Mouse (Mus musculus): ENCODE data around the gene Sox10. TPM values are rescaled to one million over a fixed set of nuclear protein-coding genes. Genes with fewer than 3 reads are reported as not detected.

The Sox10 gene
- polyA plus RNA-seq, 1 experiment from 2014 or later, result 0.84 TPM

GRCm38 (mm10) chr15:79135332-79135731 lies 29.7 kb downstream of the Sox10 start:
- DNase-seq (ENCODE audit: low spot score), result no peak
- H3K27me3 ChIP-seq (replicated peaks; ENCODE audit: control insufficient read depth, insufficient read depth, low read length), result no peaks in the 10 kb centered on the region
- no peak overlapping the region for H3K4me3 ChIP-seq (ENCODE audit: low read depth, low read length)
- ATAC-seq (replicated peaks; ENCODE audit: low FRiP score), result no peak
- H3K9me3 ChIP-seq (ENCODE audit: control insufficient read depth, low read length), result no peaks in the 10 kb centered on the region
- H3K27ac ChIP-seq (ENCODE audit: low read depth, low read length), result no peak overlapping the region
- WGBS, result 80% methylated on average over 9 of the region's 9 CpGs
- peaks cover 1% of the 10 kb centered on the region for H3K4me1 ChIP-seq (replicated peaks; ENCODE audit: control insufficient read depth, insufficient read depth, low read length)
- no peak overlapping the region for H3K4me2 ChIP-seq
- H3K9ac ChIP-seq (ENCODE audit: low read depth, low read length), result no peak overlapping the region
- H3K36me3 ChIP-seq (ENCODE audit: control insufficient read depth, insufficient read depth, low read length), result peaks cover 6% of the 10 kb centered on the region; the same call in 1 of the 2 replicates

GRCm38 (mm10) chr15:79134496-79135270 lies 30.4 kb downstream of the Sox10 start:
- no peaks in the 10 kb centered on the region for H3K9me3 ChIP-seq (ENCODE audit: control insufficient read depth, low read length)
- peaks cover 6% of the 10 kb centered on the region; the same call in 1 of the 2 replicates for H3K36me3 ChIP-seq (ENCODE audit: control insufficient read depth, insufficient read depth, low read length)
- no peaks in the 10 kb centered on the region for H3K27me3 ChIP-seq (replicated peaks; ENCODE audit: control insufficient read depth, insufficient read depth, low read length)
- H3K9ac ChIP-seq (ENCODE audit: low read depth, low read length), result no peak overlapping the region
- ATAC-seq (replicated peaks; ENCODE audit: low FRiP score), result no peak
- no peak for DNase-seq (ENCODE audit: low spot score)
- no peak overlapping the region for H3K4me2 ChIP-seq
- H3K27ac ChIP-seq (ENCODE audit: low read depth, low read length), result no peak overlapping the region
- H3K4me3 ChIP-seq (ENCODE audit: low read depth, low read length), result no peak overlapping the region
- no peaks in the 10 kb centered on the region for H3K4me1 ChIP-seq (replicated peaks; ENCODE audit: control insufficient read depth, insufficient read depth, low read length)
- WGBS, result 78% methylated on average over 9 of the region's 9 CpGs

GRCm38 (mm10) chr15:79133191-79133661 lies 31.8 kb downstream of the Sox10 start:
- Histone ChIP-seq H3K36me3 (ENCODE audit: control insufficient read depth, insufficient read depth, low read length) (peaks cover 10% of the 10 kb centered on the region), H3K4me3 (ENCODE audit: low read depth, low read length) (no peak overlapping the region), H3K9ac (ENCODE audit: low read depth, low read length) (no peak overlapping the region), H3K4me1 (replicated peaks; ENCODE audit: control insufficient read depth, insufficient read depth, low read length) (no peaks in the 10 kb centered on the region), H3K27me3 (replicated peaks; ENCODE audit: control insufficient read depth, insufficient read depth, low read length) (no peaks in the 10 kb centered on the region), H3K27ac (ENCODE audit: low read depth, low read length) (no peak overlapping the region), H3K4me2 (no peak overlapping the region), H3K9me3 (ENCODE audit: control insufficient read depth, low read length) (no peaks in the 10 kb centered on the region)
- ATAC-seq (replicated peaks; ENCODE audit: low FRiP score), result no peak
- no peak for DNase-seq (ENCODE audit: low spot score)
- WGBS, result 79% methylated on average over 6 of the region's 6 CpGs

- no peaks in the 10 kb centered on the region for H3K9me3 ChIP-seq (ENCODE audit: control insufficient read depth, low read length)
- peaks cover 25% of the 10 kb centered on the region for H3K36me3 ChIP-seq (ENCODE audit: control insufficient read depth, insufficient read depth, low read length)
- no peak overlapping the region for H3K4me2 ChIP-seq
- H3K9ac ChIP-seq (ENCODE audit: low read depth, low read length), result no peak overlapping the region
- H3K4me3 ChIP-seq (ENCODE audit: low read depth, low read length), result no peak overlapping the region
- no peaks in the 10 kb centered on the region for H3K4me1 ChIP-seq (replicated peaks; ENCODE audit: control insufficient read depth, insufficient read depth, low read length)
- WGBS, result 82% methylated on average over 7 of the region's 7 CpGs
- H3K27ac ChIP-seq (ENCODE audit: low read depth, low read length), result no peak overlapping the region
- DNase-seq (ENCODE audit: low spot score) (no peak), ATAC-seq (replicated peaks; ENCODE audit: low FRiP score) (no peak)
- H3K27me3 ChIP-seq (replicated peaks; ENCODE audit: control insufficient read depth, insufficient read depth, low read length), result no peaks in the 10 kb centered on the region
Observed at GRCm38 (mm10) chr15:79131442-79131841, 33.6 kb downstream of the Sox10 start.

GRCm38 (mm10) chr15:79130782-79131181 lies 34.3 kb downstream of the Sox10 start:
- Histone ChIP-seq H3K9me3 (ENCODE audit: control insufficient read depth, low read length) (no peaks in the 10 kb centered on the region), H3K27me3 (replicated peaks; ENCODE audit: control insufficient read depth, insufficient read depth, low read length) (no peaks in the 10 kb centered on the region), H3K9ac (ENCODE audit: low read depth, low read length) (no peak overlapping the region), H3K4me2 (no peak overlapping the region), H3K4me1 (replicated peaks; ENCODE audit: control insufficient read depth, insufficient read depth, low read length) (no peaks in the 10 kb centered on the region), H3K36me3 (ENCODE audit: control insufficient read depth, insufficient read depth, low read length) (peaks cover 28% of the 10 kb centered on the region), H3K27ac (ENCODE audit: low read depth, low read length) (no peak overlapping the region), H3K4me3 (ENCODE audit: low read depth, low read length) (no peak overlapping the region)
- no peak for DNase-seq (ENCODE audit: low spot score)
- 90% methylated on average over 10 of the region's 10 CpGs for WGBS
- no peak for ATAC-seq (replicated peaks; ENCODE audit: low FRiP score)

- Histone ChIP-seq H3K4me2 (no peak overlapping the region), H3K9ac (ENCODE audit: low read depth, low read length) (no peak overlapping the region), H3K4me1 (replicated peaks; ENCODE audit: control insufficient read depth, insufficient read depth, low read length) (no peaks in the 10 kb centered on the region), H3K27me3 (replicated peaks; ENCODE audit: control insufficient read depth, insufficient read depth, low read length) (no peaks in the 10 kb centered on the region), H3K27ac (ENCODE audit: low read depth, low read length) (no peak overlapping the region), H3K9me3 (ENCODE audit: control insufficient read depth, low read length) (no peaks in the 10 kb centered on the region), H3K36me3 (ENCODE audit: control insufficient read depth, insufficient read depth, low read length) (peaks cover 32% of the 10 kb centered on the region), H3K4me3 (ENCODE audit: low read depth, low read length) (no peak overlapping the region)
- DNase-seq (ENCODE audit: low spot score) (no peak), ATAC-seq (replicated peaks; ENCODE audit: low FRiP score) (no peak)
- 81% methylated on average over 7 of the region's 7 CpGs for WGBS
Observed at GRCm38 (mm10) chr15:79129311-79129710, 35.7 kb downstream of the Sox10 start.

- WGBS, result 90% methylated on average over 5 of the region's 5 CpGs
- Histone ChIP-seq H3K27me3 (replicated peaks; ENCODE audit: control insufficient read depth, insufficient read depth, low read length) (no peaks in the 10 kb centered on the region), H3K4me2 (no peak overlapping the region), H3K4me1 (replicated peaks; ENCODE audit: control insufficient read depth, insufficient read depth, low read length) (no peaks in the 10 kb centered on the region), H3K9ac (ENCODE audit: low read depth, low read length) (no peak overlapping the region), H3K9me3 (ENCODE audit: control insufficient read depth, low read length) (no peaks in the 10 kb centered on the region), H3K4me3 (ENCODE audit: low read depth, low read length) (no peak overlapping the region), H3K27ac (ENCODE audit: low read depth, low read length) (no peak overlapping the region), H3K36me3 (ENCODE audit: control insufficient read depth, insufficient read depth, low read length) (peaks cover 35% of the 10 kb centered on the region)
- DNase-seq (ENCODE audit: low spot score) (no peak), ATAC-seq (replicated peaks; ENCODE audit: low FRiP score) (no peak)
Observed at GRCm38 (mm10) chr15:79128208-79128607, 36.8 kb downstream of the Sox10 start.

GRCm38 (mm10) chr15:79127101-79127500 lies 37.9 kb downstream of the Sox10 start:
- Histone ChIP-seq H3K4me1 (replicated peaks; ENCODE audit: control insufficient read depth, insufficient read depth, low read length) (no peaks in the 10 kb centered on the region), H3K27me3 (replicated peaks; ENCODE audit: control insufficient read depth, insufficient read depth, low read length) (no peaks in the 10 kb centered on the region), H3K4me3 (ENCODE audit: low read depth, low read length) (no peak overlapping the region), H3K9me3 (ENCODE audit: control insufficient read depth, low read length) (no peaks in the 10 kb centered on the region), H3K27ac (ENCODE audit: low read depth, low read length) (no peak overlapping the region), H3K9ac (ENCODE audit: low read depth, low read length) (no peak overlapping the region), H3K36me3 (ENCODE audit: control insufficient read depth, insufficient read depth, low read length) (peaks cover 33% of the 10 kb centered on the region), H3K4me2 (no peak overlapping the region)
- 86% methylated on average over 12 of the region's 12 CpGs for WGBS
- ATAC-seq (replicated peaks; ENCODE audit: low FRiP score) (no peak), DNase-seq (ENCODE audit: low spot score) (no peak)
